Mouse (Mus musculus): ENCODE data around the gene Rnf130. TPM values are rescaled to one million over a fixed set of nuclear protein-coding genes. Genes with fewer than 3 reads are reported as not detected.

Gene Rnf130
- polyA plus RNA-seq (2015; fragmentation: Nextera tagmentation; extraction: Ambion mirVana), result 55.5 and 58.0 TPM in 2 replicates

DNA sequence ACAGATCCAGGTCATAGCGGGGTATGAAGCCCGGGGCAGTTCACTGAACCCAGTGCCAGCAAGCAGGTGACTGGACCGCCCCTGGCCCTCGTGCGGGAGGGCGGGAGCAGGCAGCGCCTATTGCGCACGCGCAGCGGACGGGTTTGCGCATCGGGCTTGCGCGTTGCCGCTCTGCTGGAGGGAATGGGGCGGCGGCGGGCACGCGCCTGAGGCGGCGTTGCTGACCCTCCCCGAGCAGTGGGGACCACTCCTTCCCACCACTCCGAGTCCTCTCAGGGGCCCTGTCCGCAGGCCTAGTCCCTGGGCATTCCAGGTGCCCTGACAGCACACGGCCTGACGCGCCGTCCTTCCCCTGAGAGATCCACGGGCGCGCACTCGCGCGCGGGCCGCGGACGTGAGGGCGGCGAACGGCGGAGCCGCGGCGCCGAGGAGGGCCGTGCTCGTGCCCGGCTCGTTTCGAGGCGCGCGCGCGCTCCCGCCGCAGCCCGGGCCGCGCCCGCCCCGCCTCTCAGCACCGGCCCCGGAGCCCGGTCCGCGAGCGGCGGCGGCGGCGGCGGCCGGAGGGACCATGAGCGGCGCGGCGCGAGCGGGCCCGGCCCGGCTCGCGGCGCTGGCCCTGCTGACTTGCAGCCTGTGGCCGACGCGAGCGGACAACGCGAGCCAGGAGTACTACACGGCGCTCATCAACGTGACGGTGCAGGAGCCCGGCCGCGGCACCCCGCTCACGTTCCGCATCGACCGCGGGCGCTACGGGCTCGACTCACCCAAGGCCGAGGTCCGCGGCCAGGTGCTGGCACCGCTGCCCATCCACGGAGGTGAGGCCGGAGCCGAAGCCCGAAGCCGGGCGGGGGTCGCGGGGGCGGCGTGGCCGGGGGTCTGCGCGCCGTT lies at the start of gene Rnf130:
Gene Rnf130, plus strand, starts transcription at position 514 of the 888 bp plus-strand sequence.
- Histone ChIP-seq H3K9me3 (no peaks in the 10 kb centered on the region), H3K27ac (peak within 1 kb of the TSS; percentile 90), H3K4me3 (peak within 1 kb of the TSS; percentile 94), H3K4me2 (peak within 1 kb of the TSS; percentile 82), H3K4me1 (peaks cover 12% of the 10 kb centered on the region), H3K9ac (peak within 1 kb of the TSS; percentile 95), H3K36me3 (no peaks in the 10 kb centered on the region), H3K27me3 (0 out of 2 replicates have a peak, but pooled peaks cover 8% of the 10 kb centered on the region)
- peak; percentile 92 for ATAC-seq (ENCODE audit: borderline replicate concordance, extremely low read depth, low FRiP score, low TSS enrichment)
- WGBS, result under 1% methylated on average over 114 of the region's 129 CpGs

DNA sequence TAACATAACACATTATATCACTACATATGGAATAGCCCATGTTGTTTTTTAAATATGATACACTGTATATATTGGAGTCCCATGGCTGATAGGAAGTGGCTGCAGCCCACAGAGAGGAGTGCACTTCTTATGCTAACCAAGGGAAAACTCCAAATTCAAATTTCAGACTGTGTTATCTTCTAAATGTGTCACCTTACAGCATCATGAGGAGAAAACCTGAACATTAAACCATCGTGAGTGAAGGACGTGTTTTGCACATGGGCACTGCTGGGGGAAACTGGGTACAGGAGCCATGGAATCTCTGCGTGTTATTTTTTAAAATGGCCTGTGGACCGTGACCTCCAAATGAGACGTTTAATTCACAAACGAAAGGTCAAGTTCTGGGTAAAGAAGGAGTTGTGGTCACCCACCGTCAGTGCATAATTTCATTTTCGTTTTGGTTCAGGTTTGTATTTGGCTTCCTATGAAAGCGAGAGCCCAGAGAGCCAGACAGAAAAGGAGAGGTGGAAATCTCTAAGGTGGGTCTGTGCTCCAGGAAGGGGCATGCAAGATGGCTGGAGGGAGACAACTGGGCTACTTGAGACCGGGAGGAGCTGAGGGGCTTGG lies 47.1 kb upstream of the Rnf130 start:
- H3K9ac ChIP-seq, result no peak overlapping the region
- H3K4me1 ChIP-seq, result no peaks in the 10 kb centered on the region
- no peak overlapping the region for H3K4me2 ChIP-seq
- ATAC-seq (ENCODE audit: borderline replicate concordance, extremely low read depth, low FRiP score, low TSS enrichment), result no peak
- H3K4me3 ChIP-seq, result no peak overlapping the region
- H3K9me3 ChIP-seq, result no peaks in the 10 kb centered on the region
- 83% methylated on average over 10 of the region's 10 CpGs for WGBS
- H3K27ac ChIP-seq, result no peak overlapping the region
- H3K27me3 ChIP-seq, result no peaks in the 10 kb centered on the region
- H3K36me3 ChIP-seq, result no peaks in the 10 kb centered on the region

- no peaks in the 10 kb centered on the region for H3K4me1 ChIP-seq
- H3K9ac ChIP-seq, result no peak overlapping the region
- no peaks in the 10 kb centered on the region for H3K27me3 ChIP-seq
- H3K27ac ChIP-seq, result no peak overlapping the region
- no peaks in the 10 kb centered on the region for H3K9me3 ChIP-seq
- no peak for ATAC-seq (ENCODE audit: borderline replicate concordance, extremely low read depth, low FRiP score, low TSS enrichment)
- 94% methylated on average over 8 of the region's 8 CpGs for WGBS
- H3K36me3 ChIP-seq, result no peaks in the 10 kb centered on the region
- no peak overlapping the region for H3K4me3 ChIP-seq
- no peak overlapping the region for H3K4me2 ChIP-seq
Measured at GRCm38 (mm10) chr11:49978935-49979334, 46.2 kb upstream of the Rnf130 start.

DNA sequence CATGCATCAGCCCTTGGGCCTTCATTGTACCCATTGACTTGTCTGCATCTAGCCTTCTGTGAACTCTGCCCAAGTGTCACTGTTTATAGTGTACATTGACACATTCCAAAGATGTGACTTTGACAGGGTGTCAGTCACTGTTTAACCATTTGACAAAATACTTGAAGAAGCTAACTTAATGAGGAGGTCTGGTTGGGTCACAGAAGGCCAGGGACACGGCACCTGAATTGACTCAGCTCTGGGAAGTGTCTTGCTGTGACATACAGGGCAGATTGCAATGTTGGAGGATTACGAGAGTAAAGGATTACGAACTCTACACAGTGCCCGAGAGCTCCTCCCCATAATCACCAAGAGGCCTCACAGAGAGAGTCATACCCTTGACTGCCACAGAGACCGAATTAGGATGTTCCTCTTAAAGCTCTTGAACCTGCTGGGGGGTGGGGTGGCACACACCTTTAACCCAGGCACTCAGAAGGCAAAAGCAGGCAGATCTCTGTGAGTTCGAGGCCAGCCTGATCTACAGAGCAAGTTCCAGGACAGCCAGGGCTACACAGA lies 44.4 kb upstream of the Rnf130 start:
- Histone ChIP-seq H3K36me3 (no peaks in the 10 kb centered on the region), H3K27me3 (no peaks in the 10 kb centered on the region), H3K9ac (no peak overlapping the region), H3K9me3 (no peaks in the 10 kb centered on the region), H3K4me2 (no peak overlapping the region), H3K27ac (no peak overlapping the region), H3K4me1 (no peaks in the 10 kb centered on the region), H3K4me3 (no peak overlapping the region)
- no peak for ATAC-seq (ENCODE audit: borderline replicate concordance, extremely low read depth, low FRiP score, low TSS enrichment)
- WGBS, result 74% methylated on average over 6 of the region's 6 CpGs

DNA sequence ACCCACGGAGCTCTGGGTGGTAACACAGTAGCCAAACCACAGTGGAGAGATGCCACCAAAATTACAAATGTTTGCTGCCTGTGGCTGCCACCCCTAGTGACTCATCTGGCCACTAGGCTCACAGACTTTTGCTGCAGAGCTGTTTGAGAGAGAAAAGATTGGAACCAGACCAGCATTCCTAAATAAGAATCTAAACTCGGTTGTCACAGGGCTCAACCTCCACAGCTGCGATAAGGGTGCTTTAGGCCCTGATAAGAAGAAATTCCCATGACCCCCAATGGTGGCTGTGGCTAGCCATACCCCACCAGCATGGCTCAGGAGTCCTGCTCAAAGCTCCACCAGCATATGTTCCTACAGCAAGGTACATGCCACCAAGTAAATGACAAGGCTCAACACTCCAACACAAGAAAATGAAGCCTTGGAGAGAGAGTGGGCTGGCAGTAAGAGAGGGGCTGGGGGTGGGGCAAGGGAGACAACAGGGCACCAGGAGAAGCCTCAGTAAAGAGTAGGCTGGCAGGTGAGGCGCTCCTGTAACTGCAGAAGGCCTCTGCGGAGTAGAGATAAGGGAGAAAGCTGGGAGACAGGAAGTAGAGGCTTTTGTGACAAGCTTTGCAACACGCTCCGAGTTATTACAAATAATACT lies 43.7 kb upstream of the Rnf130 start:
- Histone ChIP-seq H3K27ac (no peak overlapping the region), H3K9me3 (no peaks in the 10 kb centered on the region), H3K9ac (no peak overlapping the region), H3K4me1 (no peaks in the 10 kb centered on the region), H3K27me3 (no peaks in the 10 kb centered on the region), H3K36me3 (no peaks in the 10 kb centered on the region), H3K4me3 (no peak overlapping the region), H3K4me2 (no peak overlapping the region)
- 47% methylated on average over 7 of the region's 7 CpGs for WGBS
- ATAC-seq (ENCODE audit: borderline replicate concordance, extremely low read depth, low FRiP score, low TSS enrichment), result no peak

- no peak for ATAC-seq (ENCODE audit: borderline replicate concordance, extremely low read depth, low FRiP score, low TSS enrichment)
- 73% methylated on average over 4 of the region's 4 CpGs for WGBS
- Histone ChIP-seq H3K27ac (no peak overlapping the region), H3K36me3 (no peaks in the 10 kb centered on the region), H3K4me2 (no peak overlapping the region), H3K4me3 (no peak overlapping the region), H3K4me1 (no peaks in the 10 kb centered on the region), H3K27me3 (no peaks in the 10 kb centered on the region), H3K9ac (no peak overlapping the region), H3K9me3 (no peaks in the 10 kb centered on the region)
Measured at GRCm38 (mm10) chr11:49982094-49982493, 43.1 kb upstream of the Rnf130 start.

DNA sequence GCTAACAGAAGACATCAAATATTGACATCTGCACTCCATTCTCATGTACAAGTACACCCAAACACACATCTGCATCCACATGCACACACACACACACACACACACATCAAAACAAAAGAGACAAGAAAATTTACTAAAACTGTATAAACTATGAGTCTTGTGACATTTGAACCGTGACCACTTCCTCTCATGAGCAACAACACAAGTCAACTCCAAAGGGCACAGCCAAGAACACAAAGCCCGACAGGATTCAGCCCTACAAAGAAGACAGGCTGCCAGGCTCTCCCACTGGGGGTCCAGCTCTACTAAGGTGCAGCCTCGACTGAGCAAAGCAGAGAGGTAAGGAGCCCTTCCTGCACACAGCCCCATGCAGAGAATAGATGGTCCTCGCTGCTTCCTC lies 42.3 kb upstream of the Rnf130 start:
- Histone ChIP-seq H3K4me3 (no peak overlapping the region), H3K4me2 (no peak overlapping the region), H3K27ac (no peak overlapping the region), H3K9me3 (no peaks in the 10 kb centered on the region), H3K4me1 (no peaks in the 10 kb centered on the region), H3K36me3 (no peaks in the 10 kb centered on the region), H3K27me3 (no peaks in the 10 kb centered on the region), H3K9ac (no peak overlapping the region)
- 50% methylated on average over 4 of the region's 4 CpGs for WGBS
- ATAC-seq (ENCODE audit: borderline replicate concordance, extremely low read depth, low FRiP score, low TSS enrichment), result no peak

DNA sequence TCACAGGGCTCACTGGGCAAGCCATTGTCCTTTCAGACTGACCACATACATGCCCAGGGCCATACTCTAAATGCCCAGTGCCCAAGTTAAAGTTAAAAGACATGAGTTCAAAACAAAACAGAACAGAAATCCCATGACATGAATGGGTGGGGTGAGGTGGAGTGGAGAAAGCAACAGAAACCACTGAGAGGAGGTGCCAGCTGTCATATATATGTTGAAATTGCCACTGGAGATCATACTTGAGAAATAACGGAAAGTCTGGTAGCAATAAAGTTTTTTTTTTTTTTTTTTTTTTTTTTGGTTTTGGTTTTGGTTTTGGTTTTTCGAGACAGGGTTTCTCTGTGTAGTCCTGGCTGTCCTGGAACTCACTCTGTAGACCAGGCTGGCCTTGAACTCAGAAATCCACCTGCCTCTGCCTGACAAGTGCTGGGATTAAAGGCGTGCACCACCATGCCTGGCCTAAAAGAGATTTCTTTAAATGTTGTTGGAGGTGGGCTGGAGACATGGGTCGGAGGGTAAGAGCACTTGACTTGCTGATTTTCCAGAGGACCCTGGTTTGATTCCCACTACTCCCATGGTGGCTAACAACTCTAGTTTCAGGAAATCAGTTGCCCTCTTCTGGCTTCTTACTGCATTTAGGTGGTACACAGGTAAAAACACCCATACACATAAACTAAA lies 41.1 kb upstream of the Rnf130 start:
- Histone ChIP-seq H3K27me3 (no peaks in the 10 kb centered on the region), H3K27ac (no peak overlapping the region), H3K9me3 (no peaks in the 10 kb centered on the region), H3K4me1 (no peaks in the 10 kb centered on the region), H3K9ac (no peak overlapping the region), H3K4me2 (no peak overlapping the region), H3K36me3 (no peaks in the 10 kb centered on the region), H3K4me3 (no peak overlapping the region)
- 69% methylated on average over 4 of the region's 4 CpGs for WGBS
- no peak for ATAC-seq (ENCODE audit: borderline replicate concordance, extremely low read depth, low FRiP score, low TSS enrichment)

DNA sequence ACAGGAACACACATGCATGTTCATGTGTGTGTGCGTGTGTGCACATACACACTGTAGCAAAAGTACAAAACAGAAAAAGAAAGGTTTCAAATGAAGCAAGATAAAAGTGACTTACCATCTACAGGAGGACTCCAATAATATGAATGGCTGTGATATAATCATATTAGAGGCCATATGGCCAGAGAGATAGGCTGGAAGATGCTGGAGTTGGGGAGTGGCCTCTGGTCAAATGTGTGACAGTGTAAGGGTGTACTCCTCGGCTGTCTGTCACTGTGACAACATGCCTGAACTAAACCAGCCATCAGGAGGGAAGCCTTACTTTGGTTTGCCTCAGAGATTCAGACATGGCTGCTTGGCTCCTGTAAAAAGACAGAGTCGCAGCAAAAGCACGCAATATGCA lies 40.1 kb upstream of the Rnf130 start:
- 79% methylated on average over 4 of the region's 4 CpGs for WGBS
- H3K27ac ChIP-seq, result no peak overlapping the region
- no peak overlapping the region for H3K4me2 ChIP-seq
- H3K27me3 ChIP-seq, result no peaks in the 10 kb centered on the region
- ATAC-seq (ENCODE audit: borderline replicate concordance, extremely low read depth, low FRiP score, low TSS enrichment), result no peak
- H3K9ac ChIP-seq, result no peak overlapping the region
- H3K4me1 ChIP-seq, result no peaks in the 10 kb centered on the region
- H3K4me3 ChIP-seq, result no peak overlapping the region
- H3K9me3 ChIP-seq, result no peaks in the 10 kb centered on the region
- H3K36me3 ChIP-seq, result no peaks in the 10 kb centered on the region

DNA sequence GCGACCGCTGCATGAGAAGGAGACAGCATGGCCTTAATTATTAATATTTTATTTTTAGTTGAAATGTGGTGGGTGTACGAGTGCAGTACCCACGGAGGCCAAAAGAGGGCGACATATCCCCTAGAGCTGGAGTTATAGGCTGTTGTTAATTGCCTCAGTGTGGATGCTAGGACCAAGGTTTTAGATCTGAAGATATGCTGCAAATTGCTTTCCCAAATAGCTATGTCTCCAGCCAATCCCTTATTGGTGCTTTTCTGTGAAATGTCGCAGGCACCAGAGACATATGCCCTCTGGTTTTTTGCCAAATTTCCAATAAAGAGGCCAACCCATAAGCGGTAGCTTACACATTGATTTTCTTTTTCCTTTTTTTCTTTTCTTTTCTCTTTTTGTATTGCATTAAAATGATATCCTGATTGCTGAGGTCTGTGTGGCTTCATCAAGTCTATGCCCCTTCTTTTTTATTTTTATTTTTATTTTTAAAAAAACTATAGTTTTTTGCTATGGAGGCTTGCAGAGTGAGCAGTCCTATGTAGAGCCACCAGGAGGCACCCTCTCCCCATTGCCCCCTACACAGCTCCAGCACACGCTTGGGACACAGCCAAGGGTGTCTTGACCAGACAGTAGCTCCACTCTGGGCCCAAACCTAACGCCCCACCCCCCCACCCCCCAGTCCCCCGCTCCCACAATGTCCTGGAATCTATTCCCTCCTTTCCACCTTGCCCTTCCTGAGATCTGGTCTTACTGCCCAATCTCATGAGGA lies 38.7 kb upstream of the Rnf130 start:
- no peaks in the 10 kb centered on the region for H3K27me3 ChIP-seq
- H3K9ac ChIP-seq, result no peak overlapping the region
- no peaks in the 10 kb centered on the region for H3K36me3 ChIP-seq
- H3K4me2 ChIP-seq, result no peak overlapping the region
- H3K4me3 ChIP-seq, result no peak overlapping the region
- ATAC-seq (ENCODE audit: borderline replicate concordance, extremely low read depth, low FRiP score, low TSS enrichment), result peak; percentile 52; the same call in 1 of the 2 replicates
- H3K27ac ChIP-seq, result no peak overlapping the region
- H3K4me1 ChIP-seq, result no peaks in the 10 kb centered on the region
- no peaks in the 10 kb centered on the region for H3K9me3 ChIP-seq
- 29% methylated on average over 10 of the region's 10 CpGs for WGBS

GRCm38 (mm10) chr11:49994536-49994935 lies 30.6 kb upstream of the Rnf130 start:
- H3K9ac ChIP-seq, result no peak overlapping the region
- H3K36me3 ChIP-seq, result no peaks in the 10 kb centered on the region
- no peaks in the 10 kb centered on the region for H3K4me1 ChIP-seq
- 36% methylated on average over 2 of the region's 2 CpGs for WGBS
- H3K27me3 ChIP-seq, result no peaks in the 10 kb centered on the region
- H3K9me3 ChIP-seq, result no peaks in the 10 kb centered on the region
- H3K27ac ChIP-seq, result no peak overlapping the region
- no peak overlapping the region for H3K4me3 ChIP-seq
- H3K4me2 ChIP-seq, result no peak overlapping the region
- no peak for ATAC-seq (ENCODE audit: borderline replicate concordance, extremely low read depth, low FRiP score, low TSS enrichment)
